ENCODE assay signal across 8 mouse cellular contexts in the genomic region with DNA sequence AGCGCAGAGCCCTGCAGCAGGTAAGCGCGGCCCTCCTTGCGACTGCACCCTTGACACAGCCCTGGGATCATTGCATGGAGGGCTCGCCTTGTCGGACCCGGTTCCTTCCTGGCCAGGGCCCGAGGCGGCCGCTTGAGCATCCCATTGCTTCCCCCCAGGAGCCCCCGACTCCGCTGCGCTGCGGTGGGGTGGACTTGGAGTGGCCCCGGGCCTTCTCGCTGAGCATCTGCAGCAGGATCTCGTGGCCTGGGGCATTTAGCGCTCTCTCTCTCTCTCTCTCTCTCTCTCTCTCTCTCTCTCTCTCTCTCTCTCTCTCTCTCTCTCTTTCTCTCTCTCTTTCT. TPM values are rescaled to one million over a fixed set of nuclear protein-coding genes. Genes with fewer than 3 reads are reported as not detected.
A peak's percentile ranks its signal among the peaks of the same experiment; 100 is the strongest.
DNase-seq lines count a peak whose midpoint lies in the region; ATAC-seq and TF ChIP-seq lines count a peak whose summit lies in the region.

No protein-coding gene starts in this region.

- H3K9me3 ChIP-seq in heart, embryonic 14.5 days (ENCODE audit: control insufficient read depth, low read length) = no peaks in the 10 kb centered on the region
- no peaks in the 10 kb centered on the region for H3K9me3 ChIP-seq in ES-E14 (ENCODE audit: control insufficient read depth, insufficient read depth, low read depth, low read length)
- no peaks in the 10 kb centered on the region for H3K9me3 ChIP-seq in forebrain, embryonic 16.5 days (ENCODE audit: control insufficient read depth, low read length)
- H3K9me3 ChIP-seq in liver, embryonic 16.5 days (replicated peaks; ENCODE audit: control insufficient read depth, low read length) = no peaks in the 10 kb centered on the region

- H3K4me1 ChIP-seq in heart, embryonic 14.5 days (ENCODE audit: control insufficient read depth in 2 of 2, insufficient read depth in 2 of 2, low read length in 2 of 2) = peaks cover 6 to 10% of the 10 kb centered on the region in 2 experiments; a peak in 2 of 4 replicates
- 0 out of 4 replicates have a peak, but pooled peaks cover 2 to 3% of the 10 kb centered on the region in 2 experiments for H3K4me1 ChIP-seq in ES-E14 (ENCODE audit: control insufficient read depth in 2 of 2, insufficient read depth in 2 of 2, low read length in 2 of 2, poor library complexity in 1 of 2)
- H3K4me1 ChIP-seq in forebrain, embryonic 16.5 days (replicated peaks; ENCODE audit: control insufficient read depth, insufficient read depth, low read length) = peaks cover 18% of the 10 kb centered on the region
- peaks cover 29% of the 10 kb centered on the region for H3K4me1 ChIP-seq in liver, embryonic 16.5 days (ENCODE audit: control insufficient read depth, low read depth, low read length)

- H3K27me3 ChIP-seq in heart, embryonic 14.5 days (ENCODE audit: control insufficient read depth, insufficient read depth, low read length) = no peaks in the 10 kb centered on the region
- no peaks in the 10 kb centered on the region for H3K27me3 ChIP-seq in forebrain, embryonic 16.5 days (replicated peaks; ENCODE audit: control insufficient read depth, insufficient read depth, low read length)
- no peaks in the 10 kb centered on the region for H3K27me3 ChIP-seq in liver, embryonic 16.5 days (ENCODE audit: control insufficient read depth, insufficient read depth, low read depth, low read length)

- 0 out of 2 replicates have a peak, but pooled peaks cover 3% of the 10 kb centered on the region for H3K36me3 ChIP-seq in heart, embryonic 14.5 days (ENCODE audit: control insufficient read depth, insufficient read depth, low read length)
- H3K36me3 ChIP-seq in ES-E14 (ENCODE audit: control insufficient read depth, insufficient read depth, low read length, poor library complexity, severe bottlenecking) = peaks cover 5% of the 10 kb centered on the region; the same call in 1 of the 2 replicates
- no peaks in the 10 kb centered on the region for H3K36me3 ChIP-seq in forebrain, embryonic 16.5 days (ENCODE audit: control insufficient read depth, insufficient read depth)
- H3K36me3 ChIP-seq in liver, embryonic 16.5 days (ENCODE audit: control insufficient read depth, insufficient read depth) = no peaks in the 10 kb centered on the region

- intact Hi-C loops in left cerebral cortex, postnatal 4 days (cut with DNase I) = no loop called here

- peak overlapping the region; percentile 83 for H3K4me2 ChIP-seq in heart, embryonic 14.5 days (ENCODE audit: low read length)
- peak overlapping the region; percentile 64 for H3K4me2 ChIP-seq in forebrain, embryonic 16.5 days (ENCODE audit: low read length)
- H3K4me2 ChIP-seq in liver, embryonic 16.5 days (ENCODE audit: low read depth, low read length) = peak overlapping the region; percentile 83

- no peak for DNase-seq in heart, adult 18-20 months
- no peak for DNase-seq in ES-E14 (ENCODE audit: low read depth, low spot score)
- DNase-seq in adrenal gland, adult 8-10 months = no peak
- no peak for DNase-seq in left cerebral cortex, postnatal 4 days

- no peak for ATAC-seq in heart, embryonic 14.5 days (ENCODE audit: insufficient number of reproducible peaks, insufficient read depth, low FRiP score, low read depth)
- ATAC-seq in forebrain, embryonic 16.5 days = no peak
- peak; percentile 20 for ATAC-seq in liver, embryonic 16.5 days (ENCODE audit: low read depth)
- no peak for ATAC-seq in cerebellum, adult (ENCODE audit: insufficient number of reproducible peaks, low FRiP score, low TSS enrichment)

- H3K27ac ChIP-seq in heart, embryonic 14.5 days (replicated peaks in 1 of 2; ENCODE audit: control insufficient read depth in 1 of 2, insufficient read depth in 1 of 2, low read depth in 2 of 2, low read length in 2 of 2) = no peak overlapping the region
- H3K27ac ChIP-seq in ES-E14 (ENCODE audit: insufficient read depth, low read depth, low read length, poor library complexity, severe bottlenecking) = no peak overlapping the region
- no peak overlapping the region for H3K27ac ChIP-seq in forebrain, embryonic 16.5 days (ENCODE audit: low read length)
- H3K27ac ChIP-seq in liver, embryonic 16.5 days (ENCODE audit: low read length) = no peak overlapping the region

- in situ Hi-C loops in ES-E14 (cut with MboI; ENCODE audit: low sequenced_read_pairs in 2 of 2, unreplicated experiment in 2 of 2) = no loop called here

- 0% methylated on average over 18 of the region's 18 CpGs for WGBS in heart, embryonic 14.5 days
- 0% methylated on average over 18 of the region's 18 CpGs for WGBS in forebrain, embryonic 16.5 days
- WGBS in liver, embryonic 16.5 days (ENCODE audit: insufficient replicate concordance) = under 1% methylated on average over 18 of the region's 18 CpGs

- peak overlapping the region; percentile 76 to 80 for H3K4me3 ChIP-seq in heart, embryonic 14.5 days (ENCODE audit: control insufficient read depth in 1 of 2, insufficient read depth in 1 of 2, low read depth in 1 of 2, low read length in 2 of 2)
- H3K4me3 ChIP-seq in ES-E14 (ENCODE audit: insufficient read depth in 1 of 2, low read depth in 1 of 2, low read length in 2 of 2, poor library complexity in 1 of 2, severe bottlenecking in 1 of 2) = peak overlapping the region; percentile 75 to 90
- H3K4me3 ChIP-seq in forebrain, embryonic 16.5 days (replicated peaks; ENCODE audit: low read length) = peak overlapping the region; percentile 66
- peak overlapping the region; percentile 82 for H3K4me3 ChIP-seq in liver, embryonic 16.5 days (ENCODE audit: low read depth, low read length)

- peak overlapping the region; percentile 81 for H3K9ac ChIP-seq in heart, embryonic 14.5 days (ENCODE audit: low read length)
- peak overlapping the region; percentile 85 for H3K9ac ChIP-seq in ES-E14 (ENCODE audit: insufficient read depth, low read depth, low read length, poor library complexity, severe bottlenecking)
- peak overlapping the region; percentile 71 for H3K9ac ChIP-seq in forebrain, embryonic 16.5 days (replicated peaks; ENCODE audit: low read depth, low read length)
- H3K9ac ChIP-seq in liver, embryonic 16.5 days (ENCODE audit: low read depth, low read length) = peak overlapping the region; percentile 62

TF ChIP-seq in ES-E14, 5 proteins besides CTCF, POLR2A, EP300 and RAD21:
- TF ChIP-seq MAFK (IDR thresholded peaks at IDR 0.05; ENCODE audit: insufficient read depth, low read depth, low read length) (no peak), CHD2 (IDR thresholded peaks at IDR 0.05; ENCODE audit: low read depth, low read length) (no peak), ZNF384 (IDR thresholded peaks at IDR 0.05; ENCODE audit: low read depth, low read length) (no peak), HCFC1 (IDR thresholded peaks at IDR 0.05; ENCODE audit: borderline replicate concordance, insufficient read depth, low read length) (no peak), ZC3H11A (IDR thresholded peaks at IDR 0.05; ENCODE audit: borderline replicate concordance, low read depth, low read length) (no peak)

RNA-seq across cellular contexts. Expression of gene Armc9, which starts 0.2 kb away (rescaled TPM):
- polyA plus RNA-seq in heart, embryonic 14.5 days (2014; fragmentation: Nextera tagmentation; extraction: Ambion mirVana) = 11.9 and 12.3 TPM in 2 replicates
- 1 to 10 TPM; 3.1 to 3.5 TPM for total RNA-seq in heart, adult 18-20 months (2021)
- 12.6 TPM in 2 replicates for total RNA-seq in ES-E14 (2012; rRNA removed)
- polyA plus RNA-seq in forebrain, embryonic 16.5 days (2015; fragmentation: Nextera tagmentation; extraction: Ambion mirVana) = 32.5 and 36.5 TPM in 2 replicates
- 8.4 and 10.6 TPM in 2 replicates for polyA plus RNA-seq in liver, embryonic 16.5 days (2015; fragmentation: Nextera tagmentation; extraction: Ambion mirVana)
- 10 to 100 TPM; 10.2 to 26.0 (median 13.8) TPM for total RNA-seq in adrenal gland, adult 8-10 months (2022)
- 10 to 100 TPM; 32.7 to 36.7 TPM for total RNA-seq in left cerebral cortex, postnatal 4 days (2021)

RNA-seq across cellular contexts. Expression of gene Gm21972, which starts 21.4 kb away (rescaled TPM):
- polyA plus RNA-seq in heart, embryonic 14.5 days (2014; fragmentation: Nextera tagmentation; extraction: Ambion mirVana) = not detected in 2 replicates
- total RNA-seq in heart, adult 18-20 months (2021) = 1 to 10 TPM in 1 of 2 experiments, not detected in 1; 2.0 TPM
- total RNA-seq in ES-E14 (2012; rRNA removed) = not detected in 2 replicates
- 0.50 TPM in 1 of 2 replicates, not detected in the other for polyA plus RNA-seq in forebrain, embryonic 16.5 days (2015; fragmentation: Nextera tagmentation; extraction: Ambion mirVana)
- 0.14 TPM in 1 of 2 replicates, not detected in the other for polyA plus RNA-seq in liver, embryonic 16.5 days (2015; fragmentation: Nextera tagmentation; extraction: Ambion mirVana)
- 1 to 10 TPM in 3 of 4 experiments, not detected in 1; 1.9 to 4.2 (median 2.3) TPM for total RNA-seq in adrenal gland, adult 8-10 months (2022)
- 1 to 10 TPM; 4.0 to 4.4 TPM for total RNA-seq in left cerebral cortex, postnatal 4 days (2021)

RNA-seq across cellular contexts. Expression of gene Htr2b, which starts 43.0 kb away (rescaled TPM):
- 0.13 and 0.39 TPM in 2 replicates for polyA plus RNA-seq in heart, embryonic 14.5 days (2014; fragmentation: Nextera tagmentation; extraction: Ambion mirVana)
- under 1 TPM; 0.32 to 0.49 TPM for total RNA-seq in heart, adult 18-20 months (2021)
- total RNA-seq in ES-E14 (2012; rRNA removed) = 0.13 and 0.21 TPM in 2 replicates
- 0.17 and 0.35 TPM in 2 replicates for polyA plus RNA-seq in forebrain, embryonic 16.5 days (2015; fragmentation: Nextera tagmentation; extraction: Ambion mirVana)
- polyA plus RNA-seq in liver, embryonic 16.5 days (2015; fragmentation: Nextera tagmentation; extraction: Ambion mirVana) = 0.06 and 0.18 TPM in 2 replicates
- under 1 TPM in 3 of 4 experiments, not detected in 1; 0.17 to 0.56 (median 0.37) TPM for total RNA-seq in adrenal gland, adult 8-10 months (2022)
- total RNA-seq in left cerebral cortex, postnatal 4 days (2021) = not detected
